9 mouse cellular contexts compared by ENCODE assay signal in genomic region chr19:24251869-24252268, GRCm38 (mm10). TPM values are rescaled to one million over a fixed set of nuclear protein-coding genes. Genes with fewer than 3 reads are reported as not detected.
A peak's percentile ranks its signal among the peaks of the same experiment; 100 is the strongest.
DNase-seq lines count a peak whose midpoint lies in the region; ATAC-seq and TF ChIP-seq lines count a peak whose summit lies in the region.
"Had no signal": no experiment of that assay in that cellular context is flagged by ENCODE, and none has a peak within 500 bp of the region (broad histone marks: within the 10 kb centered on the region; RNA-seq: fewer than 3 reads in every experiment).

No protein-coding gene starts in this region.

- no peaks in the 10 kb centered on the region for H3K9me3 ChIP-seq in embryonic facial prominence, embryonic 14.5 days (ENCODE audit: control insufficient read depth, low read length)

- H3K4me3 ChIP-seq in layer of hippocampus, adult 2 months: no peak overlapping the region
- H3K4me3 ChIP-seq in embryonic facial prominence, embryonic 14.5 days (ENCODE audit: low read depth, low read length): no peak overlapping the region

- no peaks in the 10 kb centered on the region for H3K36me3 ChIP-seq in embryonic facial prominence, embryonic 14.5 days (ENCODE audit: control insufficient read depth, insufficient read depth, low read length)

- H3K27ac ChIP-seq in layer of hippocampus, adult 2 months: 0 out of 2 replicates have a peak overlapping the region, but pooled peaks have one; percentile 32
- no peak overlapping the region for H3K27ac ChIP-seq in embryonic facial prominence, embryonic 14.5 days (replicated peaks; ENCODE audit: low read depth, low read length)
- H3K27ac ChIP-seq: liver, embryonic 14.5 days had no signal

- no peak for DNase-seq in layer of hippocampus, adult 2 months (ENCODE audit: low spot score in 2 of 2)
- no peak for DNase-seq in layer of hippocampus, postnatal 14 days (ENCODE audit: low spot score in 2 of 2)
- peak; percentile 60 for DNase-seq in embryonic facial prominence, embryonic 14.5 days (ENCODE audit: low spot score)
- DNase-seq in heart, postnatal 4 days: peak; percentile 51
- peak; percentile 48 for DNase-seq in lung, postnatal 25 days (ENCODE audit: low spot score)
- no peak for DNase-seq in urinary bladder, postnatal 4 days (ENCODE audit: low spot score in 2 of 2)
- no peak for DNase-seq in cerebellum, adult 9-10 months
- DNase-seq in gastrocnemius, postnatal 4 days (ENCODE audit: low spot score in 2 of 2): no peak

- no peak for TF ChIP-seq CTCF in layer of hippocampus, adult 2 months (conservative IDR thresholded peaks at IDR 0.05)

- H3K27me3 ChIP-seq in embryonic facial prominence, embryonic 14.5 days (replicated peaks; ENCODE audit: control insufficient read depth, insufficient read depth, low read length): no peaks in the 10 kb centered on the region

- WGBS in embryonic facial prominence, embryonic 14.5 days: 13% methylated on average over 6 of the region's 6 CpGs

- peak; percentile 66 for ATAC-seq in embryonic facial prominence, embryonic 14.5 days (ENCODE audit: low read depth)

- peaks cover 6% of the 10 kb centered on the region; the same call in 1 of the 2 replicates for H3K4me1 ChIP-seq in embryonic facial prominence, embryonic 14.5 days (ENCODE audit: control insufficient read depth, insufficient read depth, low read length)

- peak overlapping the region; percentile 9; the same call in 1 of the 2 replicates for H3K4me2 ChIP-seq in embryonic facial prominence, embryonic 14.5 days (ENCODE audit: low read depth, low read length)

- H3K9ac ChIP-seq in embryonic facial prominence, embryonic 14.5 days (ENCODE audit: low read depth, low read length): no peak overlapping the region; the same call in 1 of the 2 replicates
- H3K9ac ChIP-seq: liver, embryonic 14.5 days had no signal

RNA-seq across cellular contexts. Expression of gene Tjp2, which starts 27.0 kb away (rescaled TPM):
- 10 to 100 TPM; 17.6 to 20.3 TPM for total RNA-seq in layer of hippocampus, adult 2 months (2021)
- 10 to 100 TPM; 20.9 to 21.9 TPM for total RNA-seq in layer of hippocampus, postnatal 14 days (2021)
- 14.7 and 16.1 TPM in 2 replicates for polyA plus RNA-seq in embryonic facial prominence, embryonic 14.5 days (2014; fragmentation: Nextera tagmentation; extraction: Ambion mirVana)
- total RNA-seq in heart, postnatal 4 days (2021): 10 to 100 TPM; 36.9 to 37.7 TPM
- total RNA-seq in gastrocnemius, postnatal 4 days (2021): 10 to 100 TPM; 15.8 to 19.5 TPM

RNA-seq across cellular contexts. Expression of gene Fxn, which starts 28.5 kb away (rescaled TPM):
- 1 to 10 TPM; 7.4 to 8.8 TPM for total RNA-seq in layer of hippocampus, adult 2 months (2021)
- total RNA-seq in layer of hippocampus, postnatal 14 days (2021): 1 to 10 TPM; 8.3 to 8.8 TPM
- 38.6 and 39.4 TPM in 2 replicates for polyA plus RNA-seq in embryonic facial prominence, embryonic 14.5 days (2014; fragmentation: Nextera tagmentation; extraction: Ambion mirVana)
- 10 to 100 TPM; 39.3 to 41.2 TPM for total RNA-seq in heart, postnatal 4 days (2021)
- 10 to 100 TPM; 21.9 to 22.2 TPM for total RNA-seq in gastrocnemius, postnatal 4 days (2021)

Comparison
In these comparisons a context has a peak if more than half of its experiments do, and no peak if none do; other contexts are left out.
1. DNase-seq: peak in embryonic facial prominence, embryonic 14.5 days (single experiment), heart, postnatal 4 days (single experiment) and lung, postnatal 25 days (single experiment); none in layer of hippocampus, adult 2 months (0 of 2), layer of hippocampus, postnatal 14 days (0 of 2), urinary bladder, postnatal 4 days (0 of 2), cerebellum, adult 9-10 months (single experiment) and gastrocnemius, postnatal 4 days (0 of 2).